Mouse (Mus musculus): Measurements from ENCODE around the gene Gatad1. TPM values are rescaled to one million over a fixed set of nuclear protein-coding genes. Genes with fewer than 3 reads are reported as not detected.

Gene Gatad1
- polyA plus RNA-seq, 1 experiment from 2014 or later = 63.5 TPM

GRCm38 (mm10) chr5:3597171-3597570 lies 59.8 kb downstream of the Gatad1 start:
- peak overlapping the region; percentile 73 for H3K4me2 ChIP-seq
- H3K9ac ChIP-seq (replicated peaks) = no peak overlapping the region; the same call in 1 of the 2 replicates
- H3K4me3 ChIP-seq (replicated peaks) = peak overlapping the region; percentile 78; the same call in 1 of the 2 replicates
- ATAC-seq (ENCODE audit: insufficient number of reproducible peaks, insufficient read depth, low FRiP score, low TSS enrichment, low read depth) = no peak
- H3K36me3 ChIP-seq = peaks cover 8% of the 10 kb centered on the region; the same call in 1 of the 2 replicates
- peaks cover 15% of the 10 kb centered on the region for H3K4me1 ChIP-seq (replicated peaks)
- H3K27ac ChIP-seq = no peak overlapping the region
- H3K27me3 ChIP-seq = no peaks in the 10 kb centered on the region
- no peaks in the 10 kb centered on the region for H3K9me3 ChIP-seq

- H3K36me3 ChIP-seq = peaks cover 16% of the 10 kb centered on the region
- H3K4me3 ChIP-seq (replicated peaks) = peak within 1 kb of the TSS; percentile 78
- no peaks in the 10 kb centered on the region for H3K9me3 ChIP-seq
- peak within 1 kb of the TSS; percentile 65 for H3K9ac ChIP-seq (replicated peaks)
- peak; percentile 85 for ATAC-seq (ENCODE audit: insufficient number of reproducible peaks, insufficient read depth, low FRiP score, low TSS enrichment, low read depth)
- no peaks in the 10 kb centered on the region for H3K27me3 ChIP-seq
- H3K4me2 ChIP-seq = peak within 1 kb of the TSS; percentile 81
- H3K27ac ChIP-seq = peak within 1 kb of the TSS; percentile 64; the same call in 1 of the 2 replicates
- peaks cover 15% of the 10 kb centered on the region for H3K4me1 ChIP-seq (replicated peaks)
- under 1% methylated on average over 31 of the region's 31 CpGs for WGBS
These were observed 60.6 kb downstream of the Gatad1 start, which contains the start of gene Rbm48 for GRCm38 (mm10) chr5:3596399-3596766. TSS of gene Rbm48 (minus strand) at chr5:3596585.

GRCm38 (mm10) chr5:3595693-3596398 lies 61.1 kb downstream of the Gatad1 start, which contains the start of gene Pex1:
TSS of gene Pex1 (plus strand) at chr5:3596066.
- peak; percentile 98 for ATAC-seq (ENCODE audit: insufficient number of reproducible peaks, insufficient read depth, low FRiP score, low TSS enrichment, low read depth)
- peak within 1 kb of the TSS; percentile 78 for H3K4me3 ChIP-seq (replicated peaks)
- WGBS = under 1% methylated on average over 50 of the region's 50 CpGs
- peak within 1 kb of the TSS; percentile 81 for H3K4me2 ChIP-seq
- peaks cover 22% of the 10 kb centered on the region for H3K36me3 ChIP-seq
- peak within 1 kb of the TSS; percentile 64; the same call in 1 of the 2 replicates for H3K27ac ChIP-seq
- H3K4me1 ChIP-seq (replicated peaks) = peaks cover 15% of the 10 kb centered on the region
- H3K27me3 ChIP-seq = no peaks in the 10 kb centered on the region
- H3K9ac ChIP-seq (replicated peaks) = peak within 1 kb of the TSS; percentile 65
- no peaks in the 10 kb centered on the region for H3K9me3 ChIP-seq

Small RNA genes lying within 50 kb of the gene (microRNA-seq; reads per million reads assigned to microRNA genes)
- gene Gm22926 = not detected
- not detected for gene Gm26238

Other genes with a start within 250 kb of the Gatad1 start
- 41.3 and 41.7 TPM in 2 replicates for gene Fam133b, start 113.4 kb downstream of the Gatad1 start, polyA plus RNA-seq (2016; fragmentation: Nextera tagmentation; extraction: Ambion mirVana)
- 3.3 and 5.2 TPM in 2 replicates for gene 1700109H08Rik, start 85.6 kb downstream of the Gatad1 start, polyA plus RNA-seq (2016; fragmentation: Nextera tagmentation; extraction: Ambion mirVana)
- 17.7 and 23.2 TPM in 2 replicates for gene Pex1, start 61.1 kb downstream of the Gatad1 start, polyA plus RNA-seq (2016; fragmentation: Nextera tagmentation; extraction: Ambion mirVana)
- gene Rbm48, start 60.6 kb downstream of the Gatad1 start, polyA plus RNA-seq (2016; fragmentation: Nextera tagmentation; extraction: Ambion mirVana) = 15.3 and 15.6 TPM in 2 replicates
- gene Tmbim7, start 6.0 kb downstream of the Gatad1 start, polyA plus RNA-seq (2016; fragmentation: Nextera tagmentation; extraction: Ambion mirVana) = not detected in 2 replicates
- 15.3 and 15.6 TPM in 2 replicates for gene Ankib1, start 145.7 kb upstream of the Gatad1 start, polyA plus RNA-seq (2016; fragmentation: Nextera tagmentation; extraction: Ambion mirVana)
- gene Krit1, start 146.0 kb upstream of the Gatad1 start, polyA plus RNA-seq (2016; fragmentation: Nextera tagmentation; extraction: Ambion mirVana) = 63.0 and 63.1 TPM in 2 replicates
- gene Lrrd1, start 188.0 kb upstream of the Gatad1 start, polyA plus RNA-seq (2016; fragmentation: Nextera tagmentation; extraction: Ambion mirVana) = not detected in 2 replicates
- 9.4 and 9.6 TPM in 2 replicates for gene Mterf1a, start 236.7 kb upstream of the Gatad1 start, polyA plus RNA-seq (2016; fragmentation: Nextera tagmentation; extraction: Ambion mirVana)

All from limb, embryonic 12.5 days (tissue).